Mouse (Mus musculus) NIH3T3 (cell line): Measurements from ENCODE around the gene Haus6.
"Not testable (repeated sequence)": the region's sequence is repeated elsewhere in the genome, so short reads cannot be mapped to it uniquely, and the experiment has no call there.

Experiments used
- DNase-seq: peaks from one replicate; pipeline ENCODE4 v3.0.0-alpha.2; 2012; ENCODE audit warnings: low read depth

Haus6 gene

GRCm38 (mm10) chr4:86611524-86612288, at the start of gene Haus6:
Gene Haus6, minus strand, starts transcription at chr4:86612055.
- DNase-seq, result peak; percentile 99

GRCm38 (mm10) chr4:86657176-86657575, 45.3 kb upstream of the Haus6 start:
- peak; percentile 24 for DNase-seq

- DNase-seq, result not testable (repeated sequence)
Observed at GRCm38 (mm10) chr4:86656410-86656809, 44.6 kb upstream of the Haus6 start.

- DNase-seq, result peak; percentile 58
Observed at GRCm38 (mm10) chr4:86651686-86652384, 40.0 kb upstream of the Haus6 start.

- DNase-seq, result not testable (repeated sequence)
Observed at GRCm38 (mm10) chr4:86648394-86648793, 36.5 kb upstream of the Haus6 start.

- DNase-seq, result not testable (repeated sequence)
Observed at GRCm38 (mm10) chr4:86637561-86637960, 25.7 kb upstream of the Haus6 start.

GRCm38 (mm10) chr4:86634873-86635272, 23.0 kb upstream of the Haus6 start:
- DNase-seq, result not testable (repeated sequence)

- DNase-seq, result not testable (repeated sequence)
Observed at GRCm38 (mm10) chr4:86634312-86634711, 22.5 kb upstream of the Haus6 start.

- DNase-seq, result not testable (repeated sequence)
Observed at GRCm38 (mm10) chr4:86632556-86632955, 20.7 kb upstream of the Haus6 start.

- DNase-seq, result no peak
Observed at GRCm38 (mm10) chr4:86631831-86632230, 20.0 kb upstream of the Haus6 start.

- not testable (repeated sequence) for DNase-seq
Observed at GRCm38 (mm10) chr4:86626496-86626895, 14.6 kb upstream of the Haus6 start.

- peak; percentile 42 for DNase-seq
Observed at GRCm38 (mm10) chr4:86625463-86625862, 13.6 kb upstream of the Haus6 start.

GRCm38 (mm10) chr4:86622532-86622931, 10.7 kb upstream of the Haus6 start:
- DNase-seq, result not testable (repeated sequence)

GRCm38 (mm10) chr4:86622116-86622515, 10.3 kb upstream of the Haus6 start:
- DNase-seq, result peak; percentile 65

- DNase-seq, result peak; percentile 93
Observed at GRCm38 (mm10) chr4:86620506-86620905, 8.7 kb upstream of the Haus6 start.

- DNase-seq, result no peak
Observed at GRCm38 (mm10) chr4:86612289-86612620, 400 bp upstream of the Haus6 start.

GRCm38 (mm10) chr4:86591304-86591703, 20.6 kb downstream of the Haus6 start:
- DNase-seq, result no peak

- DNase-seq, result peak; percentile 28
Observed at GRCm38 (mm10) chr4:86588236-86588635, 23.6 kb downstream of the Haus6 start.

- no peak for DNase-seq
Observed at GRCm38 (mm10) chr4:86580591-86580990, 31.3 kb downstream of the Haus6 start.

GRCm38 (mm10) chr4:86580056-86580455, 31.8 kb downstream of the Haus6 start:
- no peak for DNase-seq

- DNase-seq, result no peak
Observed at GRCm38 (mm10) chr4:86576630-86577225, 35.1 kb downstream of the Haus6 start.

- peak; percentile 71 for DNase-seq
Observed at GRCm38 (mm10) chr4:86576120-86576541, 35.7 kb downstream of the Haus6 start.
